Mouse (Mus musculus) heart, postnatal 0 days (tissue): ENCODE data around the gene Tmem185b. TPM values are rescaled to one million over a fixed set of nuclear protein-coding genes. Genes with fewer than 3 reads are reported as not detected.

Experiments used
- ATAC-seq: fragments of 200-750 bp; cut with Nextera tagmentation; 2 replicates; pipeline ENCODE4 v1.8.0; 2017; ENCODE audit warnings: low read depth, moderate number of reproducible peaks, moderate library complexity; ENCODE audit not compliant: insufficient read depth
- DNase-seq: peaks from one replicate; pipeline ENCODE4 v3.0.0-alpha.2; 2016; ENCODE audit warnings: low spot score
- H3K27ac ChIP-seq: fragments of 300-500 bp; sonication (generic); 2 replicates; pipeline ENCODE4 v1.5.1; 2014; ENCODE audit warnings: low read depth, mild to moderate bottlenecking
- H3K27me3 ChIP-seq: fragments of 300-500 bp; sonication (generic); 2 replicates; pipeline ENCODE4 v1.6.1; 2014; ENCODE audit warnings: low read length, mixed read lengths; ENCODE audit not compliant: control insufficient read depth, insufficient read depth
- H3K36me3 ChIP-seq: fragments of 300-500 bp; sonication (generic); replicated peaks from 2 replicates; pipeline ENCODE4 v1.6.1; 2014; ENCODE audit warnings: low read length, mixed read lengths; ENCODE audit not compliant: control insufficient read depth, insufficient read depth
- H3K4me1 ChIP-seq: fragments of 300-500 bp; sonication (generic); 2 replicates; pipeline ENCODE4 v1.6.1; 2014; ENCODE audit warnings: antibody characterized with exemption; ENCODE audit not compliant: control insufficient read depth, insufficient read depth
- H3K4me2 ChIP-seq: fragments of 300-500 bp; sonication (generic); 2 replicates; pipeline ENCODE4 v1.6.1; 2014; ENCODE audit warnings: low read depth, mild to moderate bottlenecking, low read length, moderate library complexity
- H3K4me3 ChIP-seq: fragments of 300-500 bp; sonication (generic); 2 replicates; pipeline ENCODE4 v1.5.1; 2014; ENCODE audit warnings: low read depth, low read length
- H3K9ac ChIP-seq: fragments of 300-500 bp; sonication (generic); replicated peaks from 2 replicates; pipeline ENCODE4 v1.6.1; 2014; ENCODE audit warnings: low read depth, low read length, mixed read lengths
- H3K9me3 ChIP-seq: fragments of 300-500 bp; sonication (generic); replicated peaks from 2 replicates; pipeline ENCODE4 v1.6.1; 2016; ENCODE audit warnings: low read length; ENCODE audit not compliant: control insufficient read depth
- CTCF ChIP-seq: IDR thresholded peaks from 2 replicates; pipeline ENCODE4 v1.5.1; 2016; ENCODE audit warnings: antibody characterized with exemption, control low read depth, low read depth
- EP300 ChIP-seq: IDR thresholded peaks from 2 replicates; pipeline ENCODE4 v1.6.1; 2016; ENCODE audit warnings: antibody characterized with exemption, low read depth
- WGBS: fragments of 180-500 bp; shearing (Covaris S2); extraction: QIAGEN DNeasy Blood & Tissue Kit; methylation state at CpG from one replicate; pipeline ENCODE4 v1.1.7; 2014; 5-methylcytosine and 5-hydroxymethylcytosine counted together
- polyA plus RNA-seq: library from polyadenylated mRNA; unstranded; fragments of >200 nt; fragmentation: Nextera tagmentation; extraction: Ambion mirVana; gene quantifications from 2 replicates; pipeline ENCODE4 v1.2.1, GENCODE M21; 2015
- total RNA-seq: library from RNA; depleted of rRNA; stranded (reverse); fragments of >200 nt; gene quantifications from 2 replicates; pipeline ENCODE4 v1.2.3, GENCODE M21; 2014; ENCODE audit warnings: low replicate concordance

The Tmem185b gene
- total and polyA plus RNA-seq, 2 experiments from 2014 or later, result 20.7 to 28.5 TPM

GRCm38 (mm10) chr1:119482891-119483290, 43.1 kb upstream of the Tmem185b start:
- WGBS, result 62% methylated on average over 3 of the region's 3 CpGs
- peaks cover 8% of the 10 kb centered on the region; the same call in 1 of the 2 replicates for H3K4me1 ChIP-seq
- no peaks in the 10 kb centered on the region for H3K9me3 ChIP-seq
- H3K9ac ChIP-seq, result no peak overlapping the region
- TF ChIP-seq CTCF (peak; percentile 38), EP300 (no peak)
- no peak overlapping the region for H3K4me3 ChIP-seq
- H3K4me2 ChIP-seq, result no peak overlapping the region
- H3K36me3 ChIP-seq, result peaks cover 27% of the 10 kb centered on the region
- no peak for DNase-seq
- no peak overlapping the region for H3K27ac ChIP-seq
- no peaks in the 10 kb centered on the region for H3K27me3 ChIP-seq
- ATAC-seq, result no peak

- Histone ChIP-seq H3K27ac (no peak overlapping the region), H3K36me3 (peaks cover 23% of the 10 kb centered on the region), H3K4me3 (no peak overlapping the region), H3K27me3 (no peaks in the 10 kb centered on the region), H3K4me2 (no peak overlapping the region), H3K4me1 (peaks cover 18% of the 10 kb centered on the region; the same call in 1 of the 2 replicates), H3K9ac (no peak overlapping the region), H3K9me3 (no peaks in the 10 kb centered on the region)
- DNase-seq, result peak; percentile 44
- ATAC-seq, result peak; percentile 77
- WGBS, result 41% methylated on average over 3 of the region's 3 CpGs
- TF ChIP-seq EP300, result no peak
- peak; percentile 76 for TF ChIP-seq CTCF
Observed at GRCm38 (mm10) chr1:119484457-119484856, 41.5 kb upstream of the Tmem185b start.

- H3K4me1 ChIP-seq, result peaks cover 18% of the 10 kb centered on the region; the same call in 1 of the 2 replicates
- H3K27ac ChIP-seq, result no peak overlapping the region
- H3K27me3 ChIP-seq, result no peaks in the 10 kb centered on the region
- no peak for ATAC-seq
- H3K9ac ChIP-seq, result no peak overlapping the region
- no peak overlapping the region for H3K4me2 ChIP-seq
- DNase-seq, result no peak
- H3K9me3 ChIP-seq, result no peaks in the 10 kb centered on the region
- no peak for TF ChIP-seq EP300
- no peak for TF ChIP-seq CTCF
- 36% methylated on average over 2 of the region's 2 CpGs for WGBS
- H3K4me3 ChIP-seq, result no peak overlapping the region
- H3K36me3 ChIP-seq, result peaks cover 23% of the 10 kb centered on the region
Observed at GRCm38 (mm10) chr1:119485825-119486224, 40.1 kb upstream of the Tmem185b start.

GRCm38 (mm10) chr1:119487917-119488590, 37.9 kb upstream of the Tmem185b start:
- no peak overlapping the region for H3K4me3 ChIP-seq
- no peak for ATAC-seq
- H3K4me1 ChIP-seq, result peaks cover 34% of the 10 kb centered on the region
- peaks cover 4% of the 10 kb centered on the region; the same call in 1 of the 2 replicates for H3K36me3 ChIP-seq
- no peak overlapping the region for H3K9ac ChIP-seq
- no peaks in the 10 kb centered on the region for H3K9me3 ChIP-seq
- no peak for DNase-seq
- H3K27me3 ChIP-seq, result no peaks in the 10 kb centered on the region
- 35% methylated on average over 10 of the region's 10 CpGs for WGBS
- TF ChIP-seq EP300 (no peak), CTCF (no peak)
- H3K4me2 ChIP-seq, result no peak overlapping the region
- no peak overlapping the region for H3K27ac ChIP-seq

GRCm38 (mm10) chr1:119490765-119491164, 35.2 kb upstream of the Tmem185b start:
- DNase-seq (no peak), ATAC-seq (no peak)
- no peak overlapping the region for H3K4me2 ChIP-seq
- no peaks in the 10 kb centered on the region for H3K27me3 ChIP-seq
- peaks cover 44% of the 10 kb centered on the region for H3K4me1 ChIP-seq
- WGBS, result 84% methylated on average over 7 of the region's 7 CpGs
- H3K27ac ChIP-seq, result no peak overlapping the region
- H3K9me3 ChIP-seq, result no peaks in the 10 kb centered on the region
- no peak overlapping the region for H3K9ac ChIP-seq
- no peak for TF ChIP-seq EP300
- no peaks in the 10 kb centered on the region for H3K36me3 ChIP-seq
- H3K4me3 ChIP-seq, result no peak overlapping the region

- TF ChIP-seq EP300 (no peak; the same call in 1 of the 2 replicates), CTCF (no peak)
- no peaks in the 10 kb centered on the region for H3K27me3 ChIP-seq
- H3K4me2 ChIP-seq, result peak overlapping the region; percentile 57
- H3K4me1 ChIP-seq, result peaks cover 44% of the 10 kb centered on the region
- peak overlapping the region; percentile 23 for H3K4me3 ChIP-seq
- no peaks in the 10 kb centered on the region for H3K9me3 ChIP-seq
- peak overlapping the region; percentile 70 for H3K27ac ChIP-seq
- 6% methylated on average over 11 of the region's 11 CpGs for WGBS
- ATAC-seq, result peak; percentile 75
- peak; percentile 51 for DNase-seq
- H3K9ac ChIP-seq, result peak overlapping the region; percentile 48; the same call in 1 of the 2 replicates
- H3K36me3 ChIP-seq, result 0 out of 2 replicates have a peak, but pooled peaks cover 3% of the 10 kb centered on the region
Observed at GRCm38 (mm10) chr1:119492097-119492496, 33.9 kb upstream of the Tmem185b start.
